Mouse (Mus musculus): ENCODE results near the gene Fmnl2. TPM values are rescaled to one million over a fixed set of nuclear protein-coding genes. Genes with fewer than 3 reads are reported as not detected.

The Fmnl2 gene
- polyA plus RNA-seq, 1 experiment: 4.3 TPM

GRCm38 (mm10) chr2:52982502-52982901, 124.8 kb downstream of the Fmnl2 start:
- Histone ChIP-seq H3K36me3 (ENCODE audit: control insufficient read depth, insufficient read depth, low read length) (no peaks in the 10 kb centered on the region), H3K27ac (ENCODE audit: insufficient read depth, low read depth, low read length) (no peak overlapping the region), H3K27me3 (replicated peaks; ENCODE audit: control insufficient read depth, insufficient read depth, low read length) (no peaks in the 10 kb centered on the region), H3K4me3 (ENCODE audit: insufficient read depth, low read depth, low read length) (no peak overlapping the region), H3K4me1 (ENCODE audit: control insufficient read depth, insufficient read depth, low read length) (peaks cover 24% of the 10 kb centered on the region)
- DNase-seq: no peak
- WGBS: 89% methylated on average over 3 of the region's 3 CpGs
- TF ChIP-seq CTCF (conservative IDR thresholded peaks at IDR 0.05; ENCODE audit: insufficient read depth, insufficient read length, low read depth, low read length) (no peak), POLR2A (IDR thresholded peaks at IDR 0.05; ENCODE audit: low read depth, low read length) (no peak)

- WGBS: 68% methylated on average over 1 of the region's 1 CpGs
- TF ChIP-seq POLR2A (IDR thresholded peaks at IDR 0.05; ENCODE audit: low read depth, low read length) (no peak), CTCF (conservative IDR thresholded peaks at IDR 0.05; ENCODE audit: insufficient read depth, insufficient read length, low read depth, low read length) (no peak)
- peaks cover 19% of the 10 kb centered on the region for H3K4me1 ChIP-seq (ENCODE audit: control insufficient read depth, insufficient read depth, low read length)
- DNase-seq: no peak
- no peaks in the 10 kb centered on the region for H3K36me3 ChIP-seq (ENCODE audit: control insufficient read depth, insufficient read depth, low read length)
- no peaks in the 10 kb centered on the region for H3K27me3 ChIP-seq (replicated peaks; ENCODE audit: control insufficient read depth, insufficient read depth, low read length)
- no peak overlapping the region for H3K27ac ChIP-seq (ENCODE audit: insufficient read depth, low read depth, low read length)
- no peak overlapping the region for H3K4me3 ChIP-seq (ENCODE audit: insufficient read depth, low read depth, low read length)
Observed at GRCm38 (mm10) chr2:52984556-52984955, 126.9 kb downstream of the Fmnl2 start.

GRCm38 (mm10) chr2:52985167-52985566, 127.5 kb downstream of the Fmnl2 start:
- Histone ChIP-seq H3K27ac (ENCODE audit: insufficient read depth, low read depth, low read length) (peak overlapping the region; percentile 7; the same call in 1 of the 2 replicates), H3K4me3 (ENCODE audit: insufficient read depth, low read depth, low read length) (no peak overlapping the region), H3K4me1 (ENCODE audit: control insufficient read depth, insufficient read depth, low read length) (peaks cover 15% of the 10 kb centered on the region), H3K36me3 (ENCODE audit: control insufficient read depth, insufficient read depth, low read length) (no peaks in the 10 kb centered on the region), H3K27me3 (replicated peaks; ENCODE audit: control insufficient read depth, insufficient read depth, low read length) (no peaks in the 10 kb centered on the region)
- peak; percentile 26 for DNase-seq
- WGBS: 34% methylated on average over 4 of the region's 4 CpGs
- TF ChIP-seq CTCF (conservative IDR thresholded peaks at IDR 0.05; ENCODE audit: insufficient read depth, insufficient read length, low read depth, low read length) (no peak), POLR2A (IDR thresholded peaks at IDR 0.05; ENCODE audit: low read depth, low read length) (no peak)

- Histone ChIP-seq H3K4me3 (ENCODE audit: insufficient read depth, low read depth, low read length) (no peak overlapping the region), H3K36me3 (ENCODE audit: control insufficient read depth, insufficient read depth, low read length) (no peaks in the 10 kb centered on the region), H3K4me1 (ENCODE audit: control insufficient read depth, insufficient read depth, low read length) (peaks cover 14% of the 10 kb centered on the region), H3K27ac (ENCODE audit: insufficient read depth, low read depth, low read length) (no peak overlapping the region), H3K27me3 (replicated peaks; ENCODE audit: control insufficient read depth, insufficient read depth, low read length) (no peaks in the 10 kb centered on the region)
- 81% methylated on average over 3 of the region's 3 CpGs for WGBS
- TF ChIP-seq POLR2A (IDR thresholded peaks at IDR 0.05; ENCODE audit: low read depth, low read length): no peak
- DNase-seq: no peak
Observed at GRCm38 (mm10) chr2:52986354-52986753, 128.7 kb downstream of the Fmnl2 start.

GRCm38 (mm10) chr2:52987035-52987434, 129.4 kb downstream of the Fmnl2 start:
- H3K27ac ChIP-seq (ENCODE audit: insufficient read depth, low read depth, low read length): no peak overlapping the region
- 96% methylated on average over 6 of the region's 6 CpGs for WGBS

GRCm38 (mm10) chr2:52987637-52988295, 130.1 kb downstream of the Fmnl2 start:
- no peaks in the 10 kb centered on the region for H3K27me3 ChIP-seq (replicated peaks; ENCODE audit: control insufficient read depth, insufficient read depth, low read length)
- TF ChIP-seq CTCF (conservative IDR thresholded peaks at IDR 0.05; ENCODE audit: insufficient read depth, insufficient read length, low read depth, low read length) (no peak), POLR2A (IDR thresholded peaks at IDR 0.05; ENCODE audit: low read depth, low read length) (no peak)
- H3K4me3 ChIP-seq (ENCODE audit: insufficient read depth, low read depth, low read length): no peak overlapping the region
- H3K4me1 ChIP-seq (ENCODE audit: control insufficient read depth, insufficient read depth, low read length): peaks cover 16% of the 10 kb centered on the region
- peak; percentile 72 for DNase-seq
- H3K36me3 ChIP-seq (ENCODE audit: control insufficient read depth, insufficient read depth, low read length): no peaks in the 10 kb centered on the region
- no peak overlapping the region for H3K27ac ChIP-seq (ENCODE audit: insufficient read depth, low read depth, low read length)
- WGBS: 39% methylated on average over 11 of the region's 11 CpGs

More at GRCm38 (mm10) chr2:52987035-52987434, 129.4 kb downstream of the Fmnl2 start:
- DNase-seq: no peak
- Histone ChIP-seq H3K36me3 (ENCODE audit: control insufficient read depth, insufficient read depth, low read length) (no peaks in the 10 kb centered on the region), H3K27me3 (replicated peaks; ENCODE audit: control insufficient read depth, insufficient read depth, low read length) (no peaks in the 10 kb centered on the region), H3K4me1 (ENCODE audit: control insufficient read depth, insufficient read depth, low read length) (peaks cover 16% of the 10 kb centered on the region), H3K4me3 (ENCODE audit: insufficient read depth, low read depth, low read length) (no peak overlapping the region)
- TF ChIP-seq CTCF (conservative IDR thresholded peaks at IDR 0.05; ENCODE audit: insufficient read depth, insufficient read length, low read depth, low read length): no peak

GRCm38 (mm10) chr2:52989316-52989715, 131.7 kb downstream of the Fmnl2 start:
- peaks cover 18% of the 10 kb centered on the region for H3K4me1 ChIP-seq (ENCODE audit: control insufficient read depth, insufficient read depth, low read length)
- no peak for DNase-seq
- no peaks in the 10 kb centered on the region for H3K27me3 ChIP-seq (replicated peaks; ENCODE audit: control insufficient read depth, insufficient read depth, low read length)
- no peaks in the 10 kb centered on the region for H3K36me3 ChIP-seq (ENCODE audit: control insufficient read depth, insufficient read depth, low read length)
- H3K27ac ChIP-seq (ENCODE audit: insufficient read depth, low read depth, low read length): no peak overlapping the region
- H3K4me3 ChIP-seq (ENCODE audit: insufficient read depth, low read depth, low read length): no peak overlapping the region
- 72% methylated on average over 4 of the region's 4 CpGs for WGBS
- TF ChIP-seq POLR2A (IDR thresholded peaks at IDR 0.05; ENCODE audit: low read depth, low read length) (no peak), CTCF (conservative IDR thresholded peaks at IDR 0.05; ENCODE audit: insufficient read depth, insufficient read length, low read depth, low read length) (no peak)

All from kidney, adult 2 months (tissue).